Mouse (Mus musculus) cortical plate, adult 2 months (tissue): ENCODE data around the gene Ptgis.

ENCODE experiments used
- CTCF ChIP-seq: fragments of 200-500 bp; IDR thresholded peaks from 2 replicates; pipeline ENCODE4 v1.5.1; 2011; ENCODE audit warnings: mild to moderate bottlenecking, control low read depth, low read length; ENCODE audit not compliant: insufficient read depth; ENCODE audit errors: extremely low read depth
- POLR2A ChIP-seq: fragments of 200-500 bp; IDR thresholded peaks from 2 replicates; pipeline ENCODE4 v1.6.1; 2011; ENCODE audit warnings: mild to moderate bottlenecking, low read length, control low read depth; ENCODE audit not compliant: insufficient read depth; ENCODE audit errors: extremely low read depth

GRCm38 (mm10) chr2:167209900-167210299, 30.5 kb downstream of the Ptgis start:
- no peak for TF ChIP-seq POLR2A
- no peak for TF ChIP-seq CTCF
